Mouse (Mus musculus): ENCODE measurements around the gene C3. TPM values are rescaled to one million over a fixed set of nuclear protein-coding genes. Genes with fewer than 3 reads are reported as not detected.

The C3 gene
- polyA plus RNA-seq, 2 experiments = 0.52 to 0.85 TPM

- ATAC-seq (ENCODE audit: low FRiP score, low read depth) = peak; percentile 93
- peak; percentile 47; the same call in 1 of the 2 replicates for TF ChIP-seq POLR2A (IDR thresholded peaks at IDR 0.05; ENCODE audit: borderline replicate concordance, extremely low read depth, insufficient read depth, insufficient read length)
- H3K27ac ChIP-seq (replicated peaks; ENCODE audit: low read depth, low read length) = peak overlapping the region; percentile 96
- DNase-seq (ENCODE audit: low spot score) = peak; percentile 99
- H3K36me3 ChIP-seq (ENCODE audit: control insufficient read depth, insufficient read depth, low read length) = peaks cover 14% of the 10 kb centered on the region
- no peaks in the 10 kb centered on the region for H3K27me3 ChIP-seq (ENCODE audit: control insufficient read depth, insufficient read depth, low read length)
- 1% methylated on average over 45 of the region's 46 CpGs for WGBS
- H3K4me2 ChIP-seq (replicated peaks; ENCODE audit: low read depth, low read length, severe bottlenecking) = peak overlapping the region; percentile 86
- peak overlapping the region; percentile 77 for H3K9ac ChIP-seq (ENCODE audit: low read depth, low read length, severe bottlenecking)
- H3K9me3 ChIP-seq (ENCODE audit: control insufficient read depth, low read length) = no peaks in the 10 kb centered on the region
- peak overlapping the region; percentile 70 for H3K4me3 ChIP-seq (replicated peaks; ENCODE audit: low read length)
- peaks cover 16% of the 10 kb centered on the region for H3K4me1 ChIP-seq (ENCODE audit: control insufficient read depth, insufficient read depth, low read length)
Measured at GRCm38 (mm10) chr17:57247393-57248200, 19.7 kb upstream of the C3 start.

- DNase-seq (ENCODE audit: low spot score) (peak; percentile 86), ATAC-seq (ENCODE audit: low FRiP score, low read depth) (no peak)
- 3% methylated on average over 18 of the region's 18 CpGs for WGBS
- peak overlapping the region; percentile 63 for H3K4me3 ChIP-seq (replicated peaks; ENCODE audit: low read length)
- peaks cover 2% of the 10 kb centered on the region; the same call in 1 of the 2 replicates for H3K9me3 ChIP-seq (ENCODE audit: control insufficient read depth, low read length)
- no peaks in the 10 kb centered on the region for H3K27me3 ChIP-seq (ENCODE audit: control insufficient read depth, insufficient read depth, low read length)
- H3K4me2 ChIP-seq (replicated peaks; ENCODE audit: low read depth, low read length, severe bottlenecking) = peak overlapping the region; percentile 56
- TF ChIP-seq POLR2A (IDR thresholded peaks at IDR 0.05; ENCODE audit: borderline replicate concordance, extremely low read depth, insufficient read depth, insufficient read length) = no peak
- peaks cover 16% of the 10 kb centered on the region for H3K4me1 ChIP-seq (ENCODE audit: control insufficient read depth, insufficient read depth, low read length)
- peak overlapping the region; percentile 77 for H3K9ac ChIP-seq (ENCODE audit: low read depth, low read length, severe bottlenecking)
- peak overlapping the region; percentile 96 for H3K27ac ChIP-seq (replicated peaks; ENCODE audit: low read depth, low read length)
- peaks cover 21% of the 10 kb centered on the region for H3K36me3 ChIP-seq (ENCODE audit: control insufficient read depth, insufficient read depth, low read length)
Measured at GRCm38 (mm10) chr17:57246663-57247392, 18.9 kb upstream of the C3 start.

GRCm38 (mm10) chr17:57245311-57245929, 17.5 kb upstream of the C3 start:
- 88% methylated on average over 10 of the region's 10 CpGs for WGBS

GRCm38 (mm10) chr17:57243650-57244370, 15.9 kb upstream of the C3 start:
- no peak overlapping the region for H3K27ac ChIP-seq (replicated peaks; ENCODE audit: low read depth, low read length)
- WGBS = 62% methylated on average over 10 of the region's 10 CpGs
- TF ChIP-seq POLR2A (IDR thresholded peaks at IDR 0.05; ENCODE audit: borderline replicate concordance, extremely low read depth, insufficient read depth, insufficient read length) = no peak
- ATAC-seq (ENCODE audit: low FRiP score, low read depth) (no peak), DNase-seq (ENCODE audit: low spot score) (no peak)
- peaks cover 26% of the 10 kb centered on the region for H3K36me3 ChIP-seq (ENCODE audit: control insufficient read depth, insufficient read depth, low read length)
- peaks cover 9% of the 10 kb centered on the region for H3K4me1 ChIP-seq (ENCODE audit: control insufficient read depth, insufficient read depth, low read length)
- peaks cover 6% of the 10 kb centered on the region; the same call in 1 of the 2 replicates for H3K9me3 ChIP-seq (ENCODE audit: control insufficient read depth, low read length)
- no peaks in the 10 kb centered on the region for H3K27me3 ChIP-seq (ENCODE audit: control insufficient read depth, insufficient read depth, low read length)
- no peak overlapping the region for H3K9ac ChIP-seq (ENCODE audit: low read depth, low read length, severe bottlenecking)
- no peak overlapping the region for H3K4me2 ChIP-seq (replicated peaks; ENCODE audit: low read depth, low read length, severe bottlenecking)
- no peak overlapping the region for H3K4me3 ChIP-seq (replicated peaks; ENCODE audit: low read length)

More at GRCm38 (mm10) chr17:57245311-57245929, 17.5 kb upstream of the C3 start:
- Histone ChIP-seq H3K4me2 (replicated peaks; ENCODE audit: low read depth, low read length, severe bottlenecking) (no peak overlapping the region), H3K9ac (ENCODE audit: low read depth, low read length, severe bottlenecking) (no peak overlapping the region), H3K4me1 (ENCODE audit: control insufficient read depth, insufficient read depth, low read length) (peaks cover 11% of the 10 kb centered on the region), H3K27me3 (ENCODE audit: control insufficient read depth, insufficient read depth, low read length) (no peaks in the 10 kb centered on the region), H3K9me3 (ENCODE audit: control insufficient read depth, low read length) (peaks cover 6% of the 10 kb centered on the region; the same call in 1 of the 2 replicates), H3K27ac (replicated peaks; ENCODE audit: low read depth, low read length) (no peak overlapping the region), H3K4me3 (replicated peaks; ENCODE audit: low read length) (no peak overlapping the region), H3K36me3 (ENCODE audit: control insufficient read depth, insufficient read depth, low read length) (peaks cover 26% of the 10 kb centered on the region)
- no peak for ATAC-seq (ENCODE audit: low FRiP score, low read depth)
- DNase-seq (ENCODE audit: low spot score) = no peak
- TF ChIP-seq POLR2A (IDR thresholded peaks at IDR 0.05; ENCODE audit: borderline replicate concordance, extremely low read depth, insufficient read depth, insufficient read length) = no peak
